Mouse (Mus musculus): ENCODE results near the gene Edem1. TPM values are rescaled to one million over a fixed set of nuclear protein-coding genes. Genes with fewer than 3 reads are reported as not detected.

The Edem1 gene
- 15.8 and 20.9 TPM in 2 replicates for polyA plus RNA-seq (2015; fragmentation: Nextera tagmentation; extraction: Ambion mirVana)

DNA sequence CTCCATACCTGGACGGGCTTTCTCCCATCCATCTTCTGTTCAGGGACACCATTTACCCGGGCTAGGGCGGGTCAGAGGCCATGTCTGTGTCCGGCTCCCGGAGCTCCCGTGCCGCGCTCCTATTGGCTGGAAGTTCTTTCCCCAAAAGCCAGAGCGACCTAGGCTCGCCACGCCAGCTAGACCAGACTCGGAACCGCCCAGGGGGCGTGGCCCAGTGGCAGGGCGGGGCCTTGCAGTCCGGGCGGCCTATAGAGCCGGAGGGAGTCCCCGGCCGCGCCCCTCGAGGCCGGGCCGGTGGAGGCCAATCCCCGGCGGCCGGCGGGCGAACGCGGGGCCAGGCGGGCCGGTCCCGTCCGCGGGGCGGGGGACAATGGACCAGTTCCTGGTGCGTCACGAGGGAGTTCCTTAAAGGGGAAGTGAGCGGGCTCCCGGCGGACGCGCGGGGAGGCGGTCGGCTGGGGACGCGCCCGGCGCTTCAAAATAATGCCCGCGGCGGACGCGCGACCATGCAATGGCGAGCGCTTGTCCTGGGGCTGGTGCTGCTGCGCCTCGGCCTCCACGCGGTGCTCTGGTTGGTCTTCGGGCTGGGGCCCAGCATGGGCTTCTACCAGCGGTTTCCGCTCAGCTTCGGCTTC lies at the start of gene Edem1:
TSS of gene Edem1 (plus strand) at position 408 of the 635 bp plus-strand sequence.
- WGBS = under 1% methylated on average over 67 of the region's 67 CpGs
- peak within 1 kb of the TSS; percentile 96 for H3K4me3 ChIP-seq
- peak within 1 kb of the TSS; percentile 91 for H3K4me2 ChIP-seq (replicated peaks)
- H3K9ac ChIP-seq = peak within 1 kb of the TSS; percentile 93
- H3K36me3 ChIP-seq = peaks cover 14% of the 10 kb centered on the region
- H3K27ac ChIP-seq = peak within 1 kb of the TSS; percentile 77
- H3K9me3 ChIP-seq = no peaks in the 10 kb centered on the region
- no peaks in the 10 kb centered on the region for H3K27me3 ChIP-seq
- H3K4me1 ChIP-seq = peaks cover 17% of the 10 kb centered on the region
- ATAC-seq (ENCODE audit: low FRiP score, low read depth) = peak; percentile 98

- WGBS = 66% methylated on average over 6 of the region's 6 CpGs
- no peak overlapping the region for H3K9ac ChIP-seq
- no peaks in the 10 kb centered on the region for H3K27me3 ChIP-seq
- H3K4me3 ChIP-seq = no peak overlapping the region
- H3K36me3 ChIP-seq = no peaks in the 10 kb centered on the region
- peaks cover 15% of the 10 kb centered on the region for H3K4me1 ChIP-seq
- ATAC-seq (ENCODE audit: low FRiP score, low read depth) = no peak
- no peak overlapping the region for H3K27ac ChIP-seq
- no peaks in the 10 kb centered on the region for H3K9me3 ChIP-seq
- H3K4me2 ChIP-seq (replicated peaks) = no peak overlapping the region
These were observed 46.6 kb upstream of the Edem1 start for GRCm38 (mm10) chr6:108781865-108782264.

DNA sequence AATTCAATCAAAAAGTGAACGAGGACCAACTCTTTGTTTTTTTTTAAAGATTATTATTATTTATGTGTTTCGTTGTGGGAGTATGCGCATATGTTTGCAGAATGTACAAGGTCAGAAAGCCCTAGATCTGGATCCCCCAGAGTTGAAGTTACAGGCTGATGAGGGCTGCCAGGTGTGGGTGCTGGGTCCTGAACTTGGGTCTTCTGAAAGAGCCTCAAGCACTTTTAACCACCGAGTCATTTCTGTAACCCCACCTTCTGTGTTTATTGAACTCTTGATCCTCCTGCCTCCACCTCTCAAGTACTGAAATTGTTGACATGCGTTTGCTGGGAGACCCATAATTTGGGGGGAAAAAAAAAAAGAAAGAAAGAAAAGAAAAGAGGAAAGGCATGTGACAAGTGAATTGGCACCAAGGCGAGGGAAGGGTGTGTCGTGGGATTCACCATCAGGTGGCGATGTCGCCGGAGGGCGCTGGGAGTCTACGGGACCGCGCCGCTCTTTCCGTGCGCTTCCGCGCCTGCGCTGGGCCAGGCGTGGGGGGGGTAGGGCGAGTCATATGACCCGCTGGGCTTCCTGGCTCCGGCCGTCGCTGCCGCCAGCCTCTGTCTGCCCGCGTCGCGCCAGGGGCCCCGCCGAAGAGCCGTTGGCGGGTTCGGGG lies 45.8 kb upstream of the Edem1 start, which contains the start of gene Arl8b:
TSS of gene Arl8b (plus strand) at position 574 of the 658 bp plus-strand sequence.
- no peaks in the 10 kb centered on the region for H3K27me3 ChIP-seq
- H3K36me3 ChIP-seq = no peaks in the 10 kb centered on the region
- H3K9me3 ChIP-seq = no peaks in the 10 kb centered on the region
- H3K27ac ChIP-seq = peak within 1 kb of the TSS; percentile 77
- H3K4me1 ChIP-seq = peaks cover 15% of the 10 kb centered on the region
- peak; percentile 94 for ATAC-seq (ENCODE audit: low FRiP score, low read depth)
- H3K4me3 ChIP-seq = peak within 1 kb of the TSS; percentile 100
- WGBS = 12% methylated on average over 31 of the region's 36 CpGs
- H3K4me2 ChIP-seq (replicated peaks) = peak within 1 kb of the TSS; percentile 74
- H3K9ac ChIP-seq = peak within 1 kb of the TSS; percentile 97

DNA sequence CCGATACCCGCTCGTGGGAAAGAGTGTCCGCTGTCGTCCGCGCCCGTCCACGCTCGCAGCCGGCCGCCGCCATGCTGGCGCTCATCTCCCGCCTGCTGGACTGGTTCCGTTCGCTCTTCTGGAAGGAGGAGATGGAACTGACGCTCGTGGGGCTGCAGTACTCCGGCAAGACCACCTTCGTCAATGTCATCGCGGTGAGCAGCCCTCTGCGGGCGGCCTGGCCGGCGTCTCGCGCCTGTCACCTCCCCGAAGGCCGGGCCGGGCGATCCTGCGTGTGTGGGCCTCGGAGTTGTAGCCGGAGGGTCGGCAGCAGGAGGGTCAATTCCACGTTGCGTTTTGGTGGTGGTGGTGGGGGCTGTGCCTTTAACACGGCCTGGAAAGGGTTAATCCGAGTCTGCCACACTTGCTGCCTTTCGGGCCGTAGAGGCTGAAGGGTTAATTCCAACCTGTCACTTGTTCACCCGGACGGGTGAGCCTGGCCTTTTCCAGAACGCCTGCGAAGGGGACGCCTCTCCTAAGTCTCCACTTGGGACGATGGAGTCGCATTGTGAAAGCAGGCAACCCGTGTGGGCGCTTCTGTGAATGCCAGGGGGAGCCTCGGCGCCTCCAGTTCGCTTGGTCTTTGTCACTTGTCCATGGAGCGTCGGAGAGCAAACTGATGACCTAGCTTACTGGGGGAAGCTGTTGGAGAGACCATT lies 45.1 kb upstream of the Edem1 start:
- H3K27me3 ChIP-seq = no peaks in the 10 kb centered on the region
- H3K27ac ChIP-seq = peak overlapping the region; percentile 77
- peak overlapping the region; percentile 74 for H3K4me2 ChIP-seq (replicated peaks)
- H3K9me3 ChIP-seq = no peaks in the 10 kb centered on the region
- peak overlapping the region; percentile 97 for H3K9ac ChIP-seq
- ATAC-seq (ENCODE audit: low FRiP score, low read depth) = peak; percentile 7
- peaks cover 15% of the 10 kb centered on the region for H3K4me1 ChIP-seq
- H3K4me3 ChIP-seq = peak overlapping the region; percentile 100
- no peaks in the 10 kb centered on the region for H3K36me3 ChIP-seq
- under 1% methylated on average over 50 of the region's 57 CpGs for WGBS

GRCm38 (mm10) chr6:108784056-108784455 lies 44.4 kb upstream of the Edem1 start:
- H3K4me1 ChIP-seq = peaks cover 15% of the 10 kb centered on the region
- WGBS = 27% methylated on average over 11 of the region's 11 CpGs
- H3K9ac ChIP-seq = peak overlapping the region; percentile 97
- H3K9me3 ChIP-seq = no peaks in the 10 kb centered on the region
- no peaks in the 10 kb centered on the region for H3K27me3 ChIP-seq
- no peak for ATAC-seq (ENCODE audit: low FRiP score, low read depth)
- peak overlapping the region; percentile 100 for H3K4me3 ChIP-seq
- peaks cover 2% of the 10 kb centered on the region; the same call in 1 of the 2 replicates for H3K36me3 ChIP-seq
- H3K27ac ChIP-seq = no peak overlapping the region
- H3K4me2 ChIP-seq (replicated peaks) = peak overlapping the region; percentile 74

GRCm38 (mm10) chr6:108784796-108785195 lies 43.6 kb upstream of the Edem1 start:
- H3K27me3 ChIP-seq = no peaks in the 10 kb centered on the region
- peak overlapping the region; percentile 97 for H3K9ac ChIP-seq
- peak overlapping the region; percentile 100; the same call in 1 of the 2 replicates for H3K4me3 ChIP-seq
- WGBS = 40% methylated on average over 5 of the region's 5 CpGs
- ATAC-seq (ENCODE audit: low FRiP score, low read depth) = no peak
- H3K9me3 ChIP-seq = no peaks in the 10 kb centered on the region
- H3K4me2 ChIP-seq (replicated peaks) = peak overlapping the region; percentile 74
- H3K4me1 ChIP-seq = peaks cover 15% of the 10 kb centered on the region
- H3K27ac ChIP-seq = no peak overlapping the region
- peaks cover 3% of the 10 kb centered on the region; the same call in 1 of the 2 replicates for H3K36me3 ChIP-seq

DNA sequence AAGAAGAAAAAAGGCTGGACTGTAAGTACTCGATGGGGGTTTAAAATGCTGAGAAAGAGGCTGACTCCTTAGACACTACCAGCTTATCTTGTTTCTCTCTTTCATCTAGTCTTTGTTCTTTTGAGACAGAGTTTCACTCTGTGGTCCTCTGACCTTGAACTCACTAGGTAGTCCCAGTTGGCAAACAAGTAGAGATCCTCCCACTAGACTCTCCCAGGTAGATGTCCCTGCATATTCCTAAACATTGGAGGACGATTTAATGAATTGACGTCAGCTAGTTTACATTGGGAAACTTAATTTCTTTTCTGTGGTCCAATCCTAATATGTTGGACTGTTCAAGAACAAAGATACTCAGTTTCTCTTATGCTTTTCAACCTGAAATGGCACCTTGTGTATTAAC lies 42.9 kb upstream of the Edem1 start:
- no peak for ATAC-seq (ENCODE audit: low FRiP score, low read depth)
- 89% methylated on average over 3 of the region's 3 CpGs for WGBS

GRCm38 (mm10) chr6:108791498-108791897 lies 36.9 kb upstream of the Edem1 start:
- no peak overlapping the region for H3K4me3 ChIP-seq
- no peak overlapping the region for H3K27ac ChIP-seq
- WGBS = 78% methylated on average over 5 of the region's 5 CpGs
- no peak overlapping the region for H3K9ac ChIP-seq
- H3K4me2 ChIP-seq (replicated peaks) = no peak overlapping the region
- H3K36me3 ChIP-seq = peaks cover 3% of the 10 kb centered on the region; the same call in 1 of the 2 replicates
- H3K27me3 ChIP-seq = no peaks in the 10 kb centered on the region
- no peak for ATAC-seq (ENCODE audit: low FRiP score, low read depth)
- no peaks in the 10 kb centered on the region for H3K9me3 ChIP-seq
- H3K4me1 ChIP-seq = no peaks in the 10 kb centered on the region

More for the DNA sequence above, 42.9 kb upstream of the Edem1 start:
- H3K4me3 ChIP-seq = no peak overlapping the region
- no peak overlapping the region for H3K4me2 ChIP-seq (replicated peaks)
- H3K27ac ChIP-seq = no peak overlapping the region
- no peak overlapping the region for H3K9ac ChIP-seq
- no peaks in the 10 kb centered on the region for H3K27me3 ChIP-seq
- H3K4me1 ChIP-seq = peaks cover 15% of the 10 kb centered on the region
- peaks cover 3% of the 10 kb centered on the region; the same call in 1 of the 2 replicates for H3K36me3 ChIP-seq
- H3K9me3 ChIP-seq = no peaks in the 10 kb centered on the region

DNA sequence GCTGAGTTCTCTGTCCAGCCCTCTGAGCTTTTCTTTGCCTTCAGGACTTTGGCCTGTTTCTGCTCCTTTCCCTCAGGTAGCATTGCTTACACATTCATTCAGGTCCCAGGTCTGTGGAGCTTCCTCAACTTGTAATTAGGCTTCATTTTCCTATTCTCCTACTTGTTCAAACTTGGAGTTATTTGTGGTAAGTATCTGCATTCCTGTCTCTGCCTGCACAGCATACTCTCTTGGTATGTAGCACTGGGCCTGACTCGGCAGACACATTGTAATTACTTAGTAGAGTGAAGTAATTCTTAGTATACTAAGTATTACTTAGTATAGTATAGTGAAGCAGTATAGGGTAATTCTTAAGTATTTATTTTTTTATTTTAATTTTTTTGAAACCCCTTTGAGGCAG lies 32.5 kb upstream of the Edem1 start:
- Histone ChIP-seq H3K4me3 (no peak overlapping the region), H3K9me3 (no peaks in the 10 kb centered on the region), H3K4me1 (no peaks in the 10 kb centered on the region), H3K4me2 (replicated peaks) (no peak overlapping the region), H3K36me3 (no peaks in the 10 kb centered on the region), H3K27me3 (no peaks in the 10 kb centered on the region), H3K9ac (no peak overlapping the region), H3K27ac (no peak overlapping the region)
- WGBS = 75% methylated on average over 1 of the region's 1 CpGs
- no peak for ATAC-seq (ENCODE audit: low FRiP score, low read depth)

DNA sequence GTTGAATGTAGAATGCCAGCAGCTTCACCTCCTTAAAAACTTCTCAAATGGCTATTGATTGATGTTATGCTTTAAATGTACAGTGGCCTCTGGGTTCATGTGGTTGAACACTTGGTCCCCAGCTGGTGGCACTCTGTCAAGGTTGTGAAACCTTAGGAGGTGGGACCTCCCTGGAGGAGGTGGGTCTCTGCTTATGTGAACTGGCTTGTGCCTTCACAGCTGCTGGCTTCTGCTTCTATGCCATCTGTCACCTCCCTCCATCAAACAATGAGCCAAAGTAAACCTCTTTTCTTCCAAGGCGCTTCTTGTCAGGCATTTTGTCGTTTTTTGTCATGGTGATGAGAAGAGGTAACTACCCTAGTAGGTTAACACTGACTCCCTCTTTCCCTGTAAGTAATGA lies 31.7 kb upstream of the Edem1 start:
- ATAC-seq (ENCODE audit: low FRiP score, low read depth) = 0 out of 2 replicates have a peak, but pooled peaks have one; percentile 66
- Histone ChIP-seq H3K36me3 (no peaks in the 10 kb centered on the region), H3K4me2 (replicated peaks) (no peak overlapping the region), H3K4me3 (no peak overlapping the region), H3K9ac (no peak overlapping the region), H3K27ac (no peak overlapping the region), H3K4me1 (no peaks in the 10 kb centered on the region), H3K27me3 (no peaks in the 10 kb centered on the region), H3K9me3 (no peaks in the 10 kb centered on the region)
- WGBS = 63% methylated on average over 2 of the region's 2 CpGs

DNA sequence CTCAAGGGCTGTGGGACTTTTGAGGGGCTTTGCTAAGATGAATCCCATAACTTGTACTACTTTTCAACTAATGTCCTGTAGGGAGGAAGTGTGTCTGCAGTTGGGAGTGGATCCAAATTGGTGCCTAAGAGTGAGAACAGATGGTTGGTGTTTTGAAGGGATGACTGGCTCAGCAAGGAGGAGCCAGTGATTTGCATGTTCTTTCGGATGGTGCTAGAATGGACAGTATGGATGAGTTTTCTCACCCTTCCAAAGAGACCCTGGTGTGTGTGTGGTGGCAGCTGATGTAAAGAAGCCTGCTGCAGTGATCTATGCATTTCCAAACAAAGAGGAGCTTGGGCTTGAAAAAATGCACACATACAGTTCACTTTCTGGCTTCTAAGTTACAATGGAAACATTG lies 23.2 kb upstream of the Edem1 start:
- Histone ChIP-seq H3K9me3 (no peaks in the 10 kb centered on the region), H3K4me3 (no peak overlapping the region), H3K4me1 (0 out of 2 replicates have a peak, but pooled peaks cover 4% of the 10 kb centered on the region), H3K9ac (no peak overlapping the region), H3K27ac (no peak overlapping the region), H3K27me3 (no peaks in the 10 kb centered on the region), H3K36me3 (no peaks in the 10 kb centered on the region), H3K4me2 (replicated peaks) (no peak overlapping the region)
- WGBS = 44% methylated on average over 1 of the region's 1 CpGs
- no peak for ATAC-seq (ENCODE audit: low FRiP score, low read depth)

GRCm38 (mm10) chr6:108805871-108806270 lies 22.6 kb upstream of the Edem1 start:
- H3K4me1 ChIP-seq = 0 out of 2 replicates have a peak, but pooled peaks cover 4% of the 10 kb centered on the region
- WGBS = 72% methylated on average over 7 of the region's 7 CpGs
- H3K27ac ChIP-seq = no peak overlapping the region
- no peaks in the 10 kb centered on the region for H3K27me3 ChIP-seq
- H3K4me3 ChIP-seq = no peak overlapping the region
- no peaks in the 10 kb centered on the region for H3K36me3 ChIP-seq
- no peak overlapping the region for H3K4me2 ChIP-seq (replicated peaks)
- no peaks in the 10 kb centered on the region for H3K9me3 ChIP-seq
- ATAC-seq (ENCODE audit: low FRiP score, low read depth) = no peak
- no peak overlapping the region for H3K9ac ChIP-seq

Measured in limb, embryonic 13.5 days (tissue).